Mouse (Mus musculus) urinary bladder, postnatal 25 days (tissue): ENCODE data around the gene Osbp.

Experiments
- DNase-seq: peaks from one replicate; pipeline ENCODE4 v3.0.0; 2022; ENCODE audit warnings: low spot score

The Osbp gene

DNA sequence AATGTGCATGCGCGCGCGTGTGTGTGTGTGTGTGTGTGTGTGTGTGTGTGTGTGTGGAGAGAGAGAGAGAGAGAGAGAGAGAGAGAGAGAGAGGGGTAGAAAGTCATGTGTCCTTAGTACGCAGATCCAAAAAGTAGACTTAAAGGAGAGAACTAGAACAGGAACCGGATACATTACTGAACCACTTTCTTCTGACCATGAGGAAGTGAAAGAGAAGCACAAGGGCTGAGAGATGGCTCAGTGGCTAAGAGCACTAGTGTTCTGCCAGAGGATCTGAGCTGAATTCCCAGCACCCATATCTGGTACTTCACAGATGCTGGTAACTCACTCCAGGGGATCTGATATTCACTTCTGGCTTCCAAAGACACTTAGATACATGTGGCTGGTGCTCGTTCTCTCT lies 23.6 kb downstream of the Osbp start:
- no peak for DNase-seq

- DNase-seq: no peak
These were observed 26.3 kb downstream of the Osbp start for GRCm38 (mm10) chr19:11992034-11992433.

DNA sequence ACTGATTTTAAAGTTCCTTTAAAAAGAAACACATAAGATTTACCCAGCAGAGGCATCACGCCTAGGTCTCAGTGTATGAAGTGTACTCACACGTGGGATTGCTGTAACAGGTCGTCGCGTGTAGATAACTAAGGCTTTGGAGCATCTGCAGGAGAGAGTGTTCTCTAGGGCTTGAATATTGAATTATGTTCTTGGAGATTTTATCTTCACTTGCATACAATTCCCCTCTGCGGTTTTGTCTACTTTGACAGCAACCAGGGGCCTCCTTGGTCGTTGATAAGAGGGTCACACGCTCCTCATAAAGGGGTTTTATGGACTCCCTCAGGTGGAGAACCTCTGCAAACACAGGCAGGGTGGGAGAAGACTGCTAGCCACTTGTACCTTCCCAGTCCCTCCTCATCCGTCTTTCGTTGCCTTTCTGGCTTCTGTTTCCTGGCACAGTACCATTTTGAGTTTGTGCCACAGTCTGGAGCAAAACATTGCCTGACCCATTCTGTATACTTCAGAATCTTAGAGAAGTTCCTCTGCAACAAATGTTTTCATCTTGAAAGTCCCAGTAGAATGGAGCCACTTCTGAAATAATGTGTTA lies 26.8 kb downstream of the Osbp start:
- no peak for DNase-seq

DNA sequence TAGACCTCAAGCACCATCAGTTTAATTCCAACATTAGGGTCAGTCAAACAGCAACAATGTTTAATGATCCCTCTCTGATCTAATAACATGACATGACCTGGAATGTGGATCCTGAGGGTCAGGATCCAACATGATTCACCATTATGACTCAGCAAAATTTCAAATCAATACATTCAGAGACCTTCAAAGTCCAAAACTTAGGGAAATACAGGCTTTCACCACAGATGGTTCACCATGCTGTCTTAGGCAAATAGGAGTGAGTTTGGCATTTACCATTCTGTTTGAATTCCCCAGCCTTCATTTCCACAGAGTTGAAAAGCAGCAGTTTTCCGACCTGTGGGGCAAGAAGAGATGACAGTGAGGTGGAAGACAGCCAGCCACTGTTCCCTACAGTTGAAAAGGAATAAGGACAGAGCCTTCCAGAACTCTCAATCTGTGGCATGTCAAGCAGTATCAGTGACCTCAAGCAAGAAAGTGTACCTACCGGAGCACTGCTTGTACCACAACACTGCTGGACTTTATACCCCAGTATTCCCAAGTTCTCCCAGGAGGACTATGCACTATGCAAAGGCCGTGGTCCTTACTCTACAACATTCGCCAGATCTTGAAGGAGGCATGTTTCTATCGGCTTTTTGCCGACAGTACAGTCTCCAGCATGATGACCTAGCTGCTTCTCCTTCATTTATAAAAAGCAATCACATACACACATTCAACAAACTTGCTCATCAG lies 29.1 kb downstream of the Osbp start:
- no peak for DNase-seq

GRCm38 (mm10) chr19:11995722-11996448 lies 30.1 kb downstream of the Osbp start:
- DNase-seq: no peak

- no peak for DNase-seq
These were observed 35.9 kb downstream of the Osbp start for GRCm38 (mm10) chr19:12001686-12002085.

- DNase-seq: peak; percentile 25
These were observed 36.4 kb downstream of the Osbp start for GRCm38 (mm10) chr19:12002125-12002524.

DNA sequence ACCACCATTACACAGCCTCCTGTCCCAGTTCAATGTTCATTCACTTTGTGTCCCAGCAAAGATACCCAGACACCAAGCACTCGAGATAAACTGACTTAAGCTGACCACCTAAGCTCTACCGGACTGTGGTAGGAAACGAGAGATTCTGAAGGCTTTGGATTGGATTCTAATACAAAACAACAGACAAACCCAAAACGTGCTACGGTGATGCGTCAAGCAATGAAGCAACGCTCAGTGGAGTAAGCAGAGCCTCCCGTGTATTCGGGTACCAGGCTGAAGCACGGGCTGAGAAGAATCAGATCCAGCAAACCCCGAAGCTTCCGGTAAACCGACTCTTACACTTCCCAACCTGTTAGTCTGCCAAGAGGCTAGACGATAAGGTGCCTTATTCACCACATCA lies 37.0 kb downstream of the Osbp start:
- no peak for DNase-seq

DNA sequence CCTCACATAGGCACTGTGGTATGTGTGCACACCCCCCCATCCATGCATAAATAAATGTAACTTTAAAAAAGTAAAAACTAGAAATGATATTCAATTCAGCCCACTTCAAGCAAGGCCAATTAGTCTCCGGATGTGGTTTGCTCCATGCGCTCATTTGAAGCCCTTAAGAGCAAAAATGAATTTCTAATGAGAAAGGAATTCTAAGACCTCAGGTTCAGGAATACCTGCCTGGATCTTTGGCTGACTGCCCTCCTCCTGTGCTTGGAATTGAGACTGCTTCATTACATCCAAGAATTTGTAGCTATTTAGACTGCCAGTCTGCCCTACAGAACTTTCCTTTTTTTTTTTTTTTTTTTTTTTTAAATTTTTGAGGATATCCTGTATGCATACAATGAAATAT lies 37.8 kb downstream of the Osbp start:
- DNase-seq: no peak

DNA sequence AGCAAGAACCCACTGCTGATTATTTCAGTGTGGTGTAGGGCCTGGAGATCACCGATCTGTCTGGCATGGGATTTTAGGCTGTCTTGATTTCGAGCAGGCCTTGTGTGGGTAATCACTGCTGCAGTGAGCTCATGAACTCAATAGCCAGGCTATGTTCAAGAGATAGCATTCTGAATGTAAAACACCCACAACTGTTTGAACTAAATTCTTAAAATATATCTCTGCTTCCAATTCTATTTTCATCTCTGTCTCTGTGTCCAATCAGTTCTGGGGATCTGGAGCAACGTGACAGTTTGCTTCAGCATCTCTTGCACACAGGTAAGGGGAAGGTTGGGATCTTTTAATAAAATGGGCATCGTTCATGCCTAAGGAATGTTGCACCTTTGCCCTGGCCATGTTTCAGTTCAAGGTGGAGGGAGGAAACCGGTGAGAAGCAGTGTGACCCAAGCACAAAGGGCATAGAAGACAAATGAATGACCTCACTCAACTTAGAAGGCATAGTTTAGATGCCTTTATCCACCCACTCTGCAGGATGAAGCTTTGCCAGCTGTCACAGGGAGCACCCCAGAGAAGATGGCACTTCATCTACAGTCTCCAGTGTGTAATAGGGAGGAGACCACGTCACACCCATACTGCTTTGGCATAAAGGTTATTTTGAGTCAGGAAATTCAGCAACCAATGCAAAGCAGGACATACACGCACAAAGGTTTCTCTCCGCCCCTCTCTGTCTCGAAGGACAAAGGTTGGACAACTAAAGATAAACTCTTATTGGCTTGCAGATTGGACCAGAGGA lies 38.7 kb downstream of the Osbp start:
- no peak for DNase-seq

- DNase-seq: peak; percentile 86
These were observed 39.9 kb downstream of the Osbp start for GRCm38 (mm10) chr19:12005376-12006360.

GRCm38 (mm10) chr19:12006361-12006947 lies 40.7 kb downstream of the Osbp start:
- no peak for DNase-seq

- peak; percentile 31 for DNase-seq
These were observed 41.6 kb downstream of the Osbp start for GRCm38 (mm10) chr19:12007105-12007931.

DNA sequence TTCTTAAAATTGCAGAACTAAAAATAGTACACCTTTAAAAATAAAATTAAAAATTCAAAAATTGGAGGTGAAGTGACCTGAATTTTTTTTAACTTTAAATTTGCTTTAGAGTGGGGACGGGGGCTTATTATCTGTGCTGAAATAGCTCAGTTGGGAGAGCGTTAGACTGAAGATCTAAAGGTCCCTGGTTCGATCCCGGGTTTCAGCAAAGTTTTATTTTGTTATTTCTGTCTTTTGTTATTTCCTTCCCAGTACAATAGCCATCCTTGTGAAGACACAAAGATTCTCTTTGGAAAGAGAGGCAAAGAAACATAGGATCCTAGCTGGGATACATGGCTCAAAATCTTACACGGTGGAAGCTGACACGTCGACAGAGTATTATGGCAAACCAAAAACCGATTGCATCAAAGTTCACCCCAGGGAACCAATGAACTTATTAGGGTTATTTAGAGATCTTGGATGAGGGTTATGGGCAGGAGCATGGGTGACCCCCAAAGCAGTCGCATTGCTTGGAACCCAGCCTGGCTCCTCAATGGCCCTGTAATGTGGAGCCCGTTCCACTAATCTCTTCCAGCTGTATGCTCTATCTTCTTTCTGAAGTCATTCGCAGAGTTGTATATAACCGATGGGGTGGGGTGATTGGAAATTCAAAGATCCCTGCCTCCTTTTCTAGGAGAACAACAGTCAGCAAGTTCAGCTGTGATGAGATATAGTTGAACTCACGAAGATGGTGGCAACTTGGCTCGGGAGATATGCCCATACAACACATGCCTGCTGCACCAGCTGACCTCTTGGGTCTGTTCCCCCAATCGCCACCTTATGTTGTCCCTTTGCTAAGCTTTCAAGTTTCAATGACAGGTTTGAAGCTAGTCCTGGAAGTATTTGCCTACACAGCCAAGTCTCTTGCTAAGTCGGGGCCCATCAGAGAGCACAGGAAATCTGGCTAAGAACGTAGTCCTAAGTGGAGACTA lies 43.0 kb downstream of the Osbp start:
- no peak for DNase-seq

DNA sequence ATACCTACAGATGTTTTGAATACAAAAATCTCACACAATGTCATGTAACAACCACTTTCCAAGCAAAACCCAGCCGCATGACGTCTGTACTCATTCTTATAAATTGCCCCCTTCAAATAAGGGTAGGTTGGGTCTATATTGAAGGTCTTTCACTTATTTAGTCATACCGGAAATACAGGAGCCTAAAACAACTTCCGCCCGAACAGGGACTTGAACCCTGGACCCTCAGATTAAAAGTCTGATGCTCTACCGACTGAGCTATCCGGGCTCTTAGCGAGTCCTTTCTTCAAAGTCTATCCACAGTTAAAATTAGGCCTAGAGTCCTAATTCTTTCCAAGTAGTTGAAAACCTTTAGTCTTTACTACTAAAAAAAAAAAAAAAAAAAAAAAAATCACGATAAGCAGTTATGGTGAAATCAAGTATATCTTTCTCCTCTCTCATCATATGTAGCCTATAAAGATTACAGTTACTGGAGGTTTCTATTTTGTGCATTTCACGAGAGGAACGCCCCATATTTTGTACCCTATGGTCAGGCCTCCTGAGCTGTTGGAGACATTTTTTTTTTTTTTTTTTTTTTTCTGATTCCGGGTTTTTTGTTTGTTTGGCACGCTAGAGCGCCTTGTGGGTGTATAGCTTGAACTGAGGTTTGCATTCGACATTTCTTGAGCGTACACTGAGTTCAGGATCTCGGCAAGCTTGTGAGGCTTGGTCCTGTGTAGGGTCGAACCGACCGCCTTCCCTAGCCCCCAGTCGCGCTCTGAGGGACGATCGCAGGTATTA lies 44.0 kb downstream of the Osbp start:
- DNase-seq: peak; percentile 61

DNA sequence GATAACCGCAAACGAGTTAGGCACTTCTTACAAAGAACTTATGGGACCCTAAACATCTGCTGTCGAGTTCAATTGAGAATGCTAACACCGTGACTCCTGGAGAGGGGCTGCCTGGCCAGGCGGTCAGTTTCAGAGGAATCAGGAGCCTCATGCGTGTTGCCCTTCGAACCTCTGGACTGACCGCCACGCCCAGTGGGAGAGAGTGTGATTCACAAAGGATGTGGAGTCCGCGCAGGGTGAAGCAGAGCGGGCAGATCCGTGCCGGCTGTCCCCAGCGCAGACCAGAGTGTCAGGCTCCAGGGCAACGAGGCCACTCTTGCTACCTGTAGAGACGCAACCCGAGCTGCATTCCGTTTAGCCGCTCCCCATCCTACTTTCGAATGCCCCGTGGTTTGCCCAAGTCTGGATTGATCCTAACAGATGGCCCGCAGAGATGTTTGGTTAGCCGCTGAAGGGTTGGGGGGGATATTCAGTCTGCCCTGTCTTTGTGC lies 44.6 kb downstream of the Osbp start:
- DNase-seq: peak; percentile 57

DNA sequence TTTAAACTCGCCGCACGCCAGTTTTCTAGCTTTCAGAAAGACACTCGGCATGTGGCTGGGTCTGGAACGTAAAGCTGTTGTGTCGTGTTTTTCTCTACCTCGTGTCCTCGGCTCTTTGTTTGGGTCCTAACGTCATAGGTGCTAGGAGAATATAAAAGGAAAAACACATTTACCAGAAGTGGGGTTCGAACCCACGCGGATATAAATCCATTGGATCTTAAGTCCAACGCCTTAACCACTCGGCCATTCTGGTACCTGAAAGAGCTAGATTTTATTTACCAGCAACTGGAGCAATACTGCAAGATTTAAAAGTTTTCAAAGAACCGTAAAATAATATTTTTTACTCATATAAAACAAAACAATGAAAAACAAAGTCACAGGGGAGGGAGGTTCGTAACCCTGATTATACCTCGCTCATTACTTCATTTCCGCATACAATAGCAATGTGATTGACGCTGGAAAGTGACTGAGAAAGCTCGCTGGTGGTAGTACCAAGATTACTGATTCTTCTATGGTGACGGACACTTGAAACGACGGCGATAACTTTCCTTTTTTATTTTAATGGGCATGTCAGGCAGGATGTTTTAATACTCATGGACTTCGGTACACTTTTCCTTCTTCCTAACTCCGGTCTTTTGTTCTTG lies 45.3 kb downstream of the Osbp start:
- peak; percentile 57 for DNase-seq
